8 mouse cellular contexts compared by ENCODE assay signal in genomic region chr1:58677575-58677974, GRCm38 (mm10). TPM values are rescaled to one million over a fixed set of nuclear protein-coding genes. Genes with fewer than 3 reads are reported as not detected.
A peak's percentile ranks its signal among the peaks of the same experiment; 100 is the strongest.
DNase-seq lines count a peak whose midpoint lies in the region.

No protein-coding gene starts in this region.

- DNase-seq in heart, adult 18-20 months = peak; percentile 32 to 57
- DNase-seq in heart, adult 11 months = no peak
- peak; percentile 36 for DNase-seq in urinary bladder, postnatal 14 days (ENCODE audit: low spot score)
- no peak for DNase-seq in urinary bladder, adult 18-20 months (ENCODE audit: low spot score in 2 of 2)
- peak; percentile 19 to 39 for DNase-seq in cerebellum, postnatal 36 days
- peak; percentile 56 for DNase-seq in kidney, postnatal 10 days
- DNase-seq in right cerebral cortex, postnatal 14 days = peak; percentile 11
- no peak for DNase-seq in frontal cortex, postnatal 25 days (ENCODE audit: low spot score in 2 of 2)

RNA-seq across cellular contexts. Expression of gene Als2cr12, which starts 18.2 kb away (rescaled TPM):
- not detected for total RNA-seq in heart, adult 18-20 months (2021)

RNA-seq across cellular contexts. Expression of gene Cflar, which starts 33.7 kb away (rescaled TPM):
- 10 to 100 TPM; 65.2 to 75.0 TPM for total RNA-seq in heart, adult 18-20 months (2021)

Comparison
In these comparisons a context has a peak if more than half of its experiments do, and no peak if none do; other contexts are left out.
1. DNase-seq: peak in heart, adult 18-20 months (2 of 2), urinary bladder, postnatal 14 days (single experiment), cerebellum, postnatal 36 days (2 of 2), kidney, postnatal 10 days (single experiment) and right cerebral cortex, postnatal 14 days (single experiment); none in heart, adult 11 months (single experiment), urinary bladder, adult 18-20 months (0 of 2) and frontal cortex, postnatal 25 days (0 of 2).